Mouse (Mus musculus): ENCODE data around the gene Pkp1. TPM values are rescaled to one million over a fixed set of nuclear protein-coding genes. Genes with fewer than 3 reads are reported as not detected.
A peak's percentile ranks its signal among the peaks of the same experiment; 100 is the strongest.

The Pkp1 gene
- polyA plus RNA-seq (2012), result not detected in 2 replicates

GRCm38 (mm10) chr1:135918644-135919407, at the start of gene Pkp1:
TSS of gene Pkp1 (minus strand) at chr1:135919207.
- no peak for TF ChIP-seq GATA1 (IDR thresholded peaks at IDR 0.05; ENCODE audit: low read length)

GRCm38 (mm10) chr1:135967739-135968138, 48.7 kb upstream of the Pkp1 start:
- TF ChIP-seq GATA1 (IDR thresholded peaks at IDR 0.05; ENCODE audit: low read length), result no peak

GRCm38 (mm10) chr1:135964561-135964960, 45.6 kb upstream of the Pkp1 start:
- TF ChIP-seq GATA1 (IDR thresholded peaks at IDR 0.05; ENCODE audit: low read length), result no peak

DNA sequence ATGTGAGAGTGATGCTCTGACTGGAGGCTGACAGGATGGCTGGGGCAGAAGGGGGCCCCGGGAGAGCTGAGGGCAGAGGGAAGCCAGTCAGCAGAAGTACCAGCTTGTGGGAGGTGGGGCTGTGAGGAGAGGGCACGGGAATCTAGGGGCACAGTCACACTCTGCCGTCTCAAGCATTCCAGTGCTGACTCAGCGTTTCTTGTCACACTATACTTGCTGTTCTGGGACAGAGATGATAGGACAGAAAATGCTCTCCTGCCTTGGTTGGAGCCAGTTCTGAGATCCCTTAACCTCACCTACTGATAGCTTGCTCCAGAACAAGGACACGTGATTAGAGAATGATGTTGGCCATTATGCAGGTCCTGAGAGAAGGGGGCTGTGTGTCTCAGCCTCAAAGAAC, 44.2 kb upstream of the Pkp1 start:
- no peak for TF ChIP-seq GATA1 (IDR thresholded peaks at IDR 0.05; ENCODE audit: low read length)

DNA sequence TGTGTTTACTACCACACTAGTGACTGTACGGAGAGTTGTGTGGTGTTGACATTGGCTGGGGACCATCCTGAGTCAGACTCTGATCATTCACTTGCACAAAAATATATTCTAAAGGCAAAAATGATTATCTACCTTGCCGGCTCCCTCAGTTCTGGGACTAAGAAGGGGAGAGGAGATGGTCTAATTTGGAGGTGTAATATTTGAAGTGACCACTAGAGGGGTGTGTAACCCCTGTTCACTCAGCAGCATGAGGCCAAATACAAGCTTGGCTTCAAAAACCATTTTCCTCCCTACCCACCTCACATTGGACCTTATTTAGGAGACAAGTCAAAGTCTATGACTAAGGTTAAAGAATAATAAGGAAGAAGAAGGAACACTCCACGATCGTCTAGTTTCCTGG, 39.5 kb upstream of the Pkp1 start:
- no peak for TF ChIP-seq GATA1 (IDR thresholded peaks at IDR 0.05; ENCODE audit: low read length)

- TF ChIP-seq GATA1 (IDR thresholded peaks at IDR 0.05; ENCODE audit: low read length), result no peak
Observed at GRCm38 (mm10) chr1:135948871-135949270, 29.9 kb upstream of the Pkp1 start.

- no peak for TF ChIP-seq GATA1 (IDR thresholded peaks at IDR 0.05; ENCODE audit: low read length)
Observed at GRCm38 (mm10) chr1:135946247-135946646, 27.2 kb upstream of the Pkp1 start.

- TF ChIP-seq GATA1 (IDR thresholded peaks at IDR 0.05; ENCODE audit: low read length), result no peak
Observed at GRCm38 (mm10) chr1:135945711-135946110, 26.7 kb upstream of the Pkp1 start.

- TF ChIP-seq GATA1 (IDR thresholded peaks at IDR 0.05; ENCODE audit: low read length), result no peak
Observed at GRCm38 (mm10) chr1:135944526-135945259, 25.7 kb upstream of the Pkp1 start.

- no peak for TF ChIP-seq GATA1 (IDR thresholded peaks at IDR 0.05; ENCODE audit: low read length)
Observed at GRCm38 (mm10) chr1:135943713-135944112, 24.7 kb upstream of the Pkp1 start.

DNA sequence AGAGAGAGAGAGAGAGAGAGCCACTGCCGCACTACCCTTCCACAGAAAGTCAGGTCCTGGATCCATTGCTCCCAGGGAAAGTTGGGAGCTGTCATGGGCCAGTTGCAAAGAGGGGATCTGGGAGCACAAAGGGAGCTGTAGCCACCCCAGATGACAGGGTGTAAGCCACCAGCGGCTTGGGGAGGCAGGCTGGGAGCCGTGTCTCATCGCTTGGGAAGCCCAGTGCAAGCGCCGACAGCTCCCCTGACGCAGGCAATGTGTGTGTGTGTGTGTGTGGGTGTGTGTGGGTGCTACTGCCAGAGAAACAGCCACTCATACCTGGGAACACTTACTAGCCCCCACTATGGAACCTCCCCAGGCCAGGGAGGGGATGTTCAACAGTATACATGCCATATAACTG, 23.1 kb upstream of the Pkp1 start:
- no peak for TF ChIP-seq GATA1 (IDR thresholded peaks at IDR 0.05; ENCODE audit: low read length)

GRCm38 (mm10) chr1:135941259-135942006, 22.4 kb upstream of the Pkp1 start:
- peak; percentile 13 for TF ChIP-seq GATA1 (IDR thresholded peaks at IDR 0.05; ENCODE audit: low read length)

- TF ChIP-seq GATA1 (IDR thresholded peaks at IDR 0.05; ENCODE audit: low read length), result no peak
Observed at GRCm38 (mm10) chr1:135936091-135936490, 17.1 kb upstream of the Pkp1 start.

GRCm38 (mm10) chr1:135933704-135934293, 14.8 kb upstream of the Pkp1 start:
- no peak for TF ChIP-seq GATA1 (IDR thresholded peaks at IDR 0.05; ENCODE audit: low read length)

GRCm38 (mm10) chr1:135929876-135930275, 10.9 kb upstream of the Pkp1 start:
- TF ChIP-seq GATA1 (IDR thresholded peaks at IDR 0.05; ENCODE audit: low read length), result no peak

DNA sequence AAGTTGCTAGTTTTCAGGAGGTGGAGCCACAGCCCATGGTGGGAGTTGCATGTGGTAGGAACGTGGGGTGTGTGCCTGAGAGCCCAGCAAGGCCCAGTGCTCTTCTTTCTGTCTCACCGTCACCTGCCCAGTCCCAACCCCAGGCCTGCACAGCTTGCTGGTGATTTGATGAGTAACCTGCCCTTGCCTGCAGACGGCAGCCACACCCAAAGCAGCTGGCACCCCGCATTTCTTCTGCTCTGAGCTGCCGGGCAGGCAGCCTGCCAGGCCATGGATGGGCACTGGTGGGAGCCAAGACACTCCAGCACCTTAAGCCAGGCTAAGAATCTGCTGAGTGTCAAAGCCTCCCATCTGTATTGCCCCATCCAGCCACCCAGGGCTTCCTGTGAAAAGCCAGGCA, 6.8 kb upstream of the Pkp1 start:
- TF ChIP-seq GATA1 (IDR thresholded peaks at IDR 0.05; ENCODE audit: low read length), result no peak

All from G1E-ER4 (cell line).